Mouse (Mus musculus) lung, postnatal 0 days (tissue): Measurements from ENCODE around the gene Ctnna3.

Experiments used
- CTCF ChIP-seq: IDR thresholded peaks from 2 replicates; pipeline ENCODE4 v1.5.1; 2016; ENCODE audit warnings: antibody characterized with exemption, mild to moderate bottlenecking
- EP300 ChIP-seq: IDR thresholded peaks from 2 replicates; pipeline ENCODE4 v1.6.1; 2016; ENCODE audit warnings: antibody characterized with exemption, mild to moderate bottlenecking, control low read depth

GRCm38 (mm10) chr10:63542493-63542892 is 112.6 kb downstream of the Ctnna3 start:
- TF ChIP-seq CTCF (no peak), EP300 (no peak)
